Mouse (Mus musculus) CH12.LX (cell line): Measurements from ENCODE around the gene Lix1l. TPM values are rescaled to one million over a fixed set of nuclear protein-coding genes. Genes with fewer than 3 reads are reported as not detected.

Source experiments
- DNase-seq: peaks from one replicate; pipeline ENCODE4 v3.0.0-alpha.2; 2013; ENCODE audit errors: extremely low read depth
- H3K27ac ChIP-seq: 2 replicates; pipeline ENCODE4 v1.5.1; 2012; ENCODE audit warnings: low read depth, mild to moderate bottlenecking, control low read depth, moderate library complexity; ENCODE audit not compliant: insufficient read depth
- H3K27me3 ChIP-seq: replicated peaks from 2 replicates; pipeline ENCODE3; 2012; ENCODE audit warnings: inconsistent platforms
- H3K36me3 ChIP-seq, 2 experiments: replicated peaks in 1 of 2; 2 replicates each; pipeline versions ENCODE3 to v1.6.1; 2012; ENCODE audit warnings: inconsistent platforms in 1 of 2, low read length in 1 of 2, mild to moderate bottlenecking in 1 of 2, mixed read lengths in 1 of 2, moderate library complexity in 1 of 2; ENCODE audit not compliant: control insufficient read depth in 1 of 2, insufficient read depth in 1 of 2
- H3K4me1 ChIP-seq, 2 experiments: 2 replicates each; pipeline ENCODE4 v1.6.1; 2012; ENCODE audit warnings: inconsistent platforms in 1 of 2, moderate library complexity in 1 of 2; ENCODE audit not compliant: insufficient read depth in 2 of 2, control insufficient read depth in 1 of 2
- H3K4me2 ChIP-seq: 2 replicates; pipeline ENCODE4 v1.6.1; 2012; ENCODE audit warnings: low read depth, mild to moderate bottlenecking, control low read depth; ENCODE audit not compliant: poor library complexity, insufficient read depth, severe bottlenecking
- H3K4me3 ChIP-seq, 3 experiments: fragments of 150-350 bp in 1 of 3; sonication (generic) in 1 of 3; replicated peaks in 1 of 3; 2 replicates each; pipeline versions ENCODE3 to v1.5.1; 2011 to 2012; ENCODE audit warnings: low read depth in 2 of 3, low read length in 2 of 3, mild to moderate bottlenecking in 2 of 3, moderate library complexity in 2 of 3, control low read depth in 1 of 3, improper control_type of control experiment in 1 of 3, inconsistent platforms in 1 of 3, mixed read lengths in 1 of 3; ENCODE audit not compliant: poor library complexity in 1 of 3
- H3K79me2 ChIP-seq: replicated peaks from 2 replicates; pipeline ENCODE4 v1.6.1; 2012; ENCODE audit warnings: mild to moderate bottlenecking, moderate library complexity; ENCODE audit not compliant: control insufficient read depth, poor library complexity, insufficient read depth, severe bottlenecking; ENCODE audit errors: extremely low read depth
- H3K9ac ChIP-seq: 2 replicates; pipeline ENCODE4 v1.6.1; 2012; ENCODE audit warnings: low read depth, mild to moderate bottlenecking, control low read depth, moderate library complexity; ENCODE audit not compliant: insufficient read depth
- H3K9me3 ChIP-seq: replicated peaks from 2 replicates; pipeline ENCODE3; 2012; ENCODE audit warnings: low read length, inconsistent platforms, mixed read lengths
- CHD2 ChIP-seq: IDR thresholded peaks from 2 replicates; pipeline ENCODE4 v1.6.1; 2011; ENCODE audit warnings: low read length, improper control_type of control experiment
- CTCF ChIP-seq, 2 experiments: IDR thresholded peaks in 1 of 2; conservative IDR thresholded peaks in 1 of 2; 2 replicates each; pipeline ENCODE4 v1.5.1; 2011 to 2012; ENCODE audit warnings: low read depth in 2 of 2, low read length in 2 of 2, improper control_type of control experiment in 1 of 2, inconsistent platforms in 1 of 2, mild to moderate bottlenecking in 1 of 2, moderate library complexity in 1 of 2
- E2F4 ChIP-seq: IDR thresholded peaks from 2 replicates; pipeline ENCODE4 v1.6.1; 2011; ENCODE audit warnings: low read depth, low read length, improper control_type of control experiment; ENCODE audit not compliant: insufficient replicate concordance
- ELF1 ChIP-seq: IDR thresholded peaks from 2 replicates; pipeline ENCODE4 v1.6.1; 2014; ENCODE audit warnings: low read depth, mild to moderate bottlenecking, inconsistent platforms, low read length, improper control_type of control experiment
- EP300 ChIP-seq: IDR thresholded peaks from 2 replicates; pipeline ENCODE4 v1.6.1; 2011; ENCODE audit warnings: low read length, improper control_type of control experiment
- ETS1 ChIP-seq: conservative IDR thresholded peaks from 2 replicates; pipeline ENCODE4 v1.6.1; 2012; ENCODE audit warnings: low read depth, mild to moderate bottlenecking, inconsistent platforms, low read length, improper control_type of control experiment, moderate library complexity
- GABPA ChIP-seq: IDR thresholded peaks from 2 replicates; pipeline ENCODE4 v1.6.1; 2012; ENCODE audit warnings: low read depth, low read length, improper control_type of control experiment, inconsistent platforms; ENCODE audit not compliant: insufficient replicate concordance
- HCFC1 ChIP-seq: IDR thresholded peaks from 2 replicates; pipeline ENCODE4 v1.6.1; 2012; ENCODE audit warnings: low read depth, mild to moderate bottlenecking, inconsistent platforms, low read length, improper control_type of control experiment
- IRF4 ChIP-seq: IDR thresholded peaks from 2 replicates; pipeline ENCODE4 v1.6.1; 2014; ENCODE audit warnings: low read depth, mild to moderate bottlenecking, inconsistent platforms, low read length, improper control_type of control experiment
- JUN ChIP-seq: IDR thresholded peaks from 2 replicates; pipeline ENCODE4 v1.6.1; 2011; ENCODE audit warnings: low read depth, mild to moderate bottlenecking, low read length, improper control_type of control experiment, moderate library complexity; ENCODE audit not compliant: insufficient read depth
- JUND ChIP-seq: conservative IDR thresholded peaks from 2 replicates; pipeline ENCODE4 v1.6.1; 2011; ENCODE audit warnings: low read depth, low read length, improper control_type of control experiment
- KAT2A ChIP-seq: IDR thresholded peaks from 2 replicates; pipeline ENCODE4 v1.6.1; 2012; ENCODE audit warnings: low read length, improper control_type of control experiment, inconsistent platforms; ENCODE audit not compliant: insufficient replicate concordance
- MAFK ChIP-seq: IDR thresholded peaks from 2 replicates; pipeline ENCODE4 v1.6.1; 2011; ENCODE audit warnings: low read length, improper control_type of control experiment; ENCODE audit not compliant: insufficient replicate concordance
- MAX ChIP-seq: IDR thresholded peaks from 2 replicates; pipeline ENCODE4 v1.6.1; 2011; ENCODE audit warnings: low read length, improper control_type of control experiment
- MEF2A ChIP-seq: IDR thresholded peaks from 2 replicates; pipeline ENCODE4 v1.6.1; 2014; ENCODE audit warnings: low read depth, mild to moderate bottlenecking, inconsistent platforms, low read length, improper control_type of control experiment, borderline replicate concordance
- MXI1 ChIP-seq: IDR thresholded peaks from 2 replicates; pipeline ENCODE4 v1.6.1; 2011; ENCODE audit warnings: mild to moderate bottlenecking, low read depth, low read length, improper control_type of control experiment
- MYC ChIP-seq: IDR thresholded peaks from 2 replicates; pipeline ENCODE4 v1.6.1; 2011; ENCODE audit warnings: low read depth, mild to moderate bottlenecking, improper control_type of control experiment, low read length
- NELFE ChIP-seq: IDR thresholded peaks from 2 replicates; pipeline ENCODE4 v1.6.1; 2011; ENCODE audit warnings: low read depth, low read length, improper control_type of control experiment
- NRF1 ChIP-seq: IDR thresholded peaks from 2 replicates; pipeline ENCODE4 v1.6.1; 2014; ENCODE audit warnings: low read depth, mild to moderate bottlenecking, inconsistent platforms, low read length, improper control_type of control experiment, moderate library complexity
- POLR2A ChIP-seq: IDR thresholded peaks from 2 replicates; pipeline ENCODE4 v1.6.1; 2011; ENCODE audit warnings: low read depth, mild to moderate bottlenecking, improper control_type of control experiment, low read length
- RAD21 ChIP-seq: IDR thresholded peaks from 2 replicates; pipeline ENCODE4 v1.6.1; 2011; ENCODE audit warnings: low read depth, mild to moderate bottlenecking, low read length, improper control_type of control experiment, moderate library complexity
- RCOR1 ChIP-seq: conservative IDR thresholded peaks from 2 replicates; pipeline ENCODE4 v1.6.1; 2012; ENCODE audit warnings: low read depth, mild to moderate bottlenecking, inconsistent platforms, low read length, improper control_type of control experiment
- SIN3A ChIP-seq: IDR thresholded peaks from 2 replicates; pipeline ENCODE4 v1.6.1; 2012; ENCODE audit warnings: low read length, improper control_type of control experiment, inconsistent platforms
- SMC3 ChIP-seq: IDR thresholded peaks from 2 replicates; pipeline ENCODE4 v1.6.1; 2011; ENCODE audit warnings: low read depth, low read length, improper control_type of control experiment
- TBP ChIP-seq: conservative IDR thresholded peaks from 2 replicates; pipeline ENCODE4 v1.6.1; 2011; ENCODE audit warnings: low read depth, low read length, improper control_type of control experiment
- TCF12 ChIP-seq: IDR thresholded peaks from 2 replicates; pipeline ENCODE4 v1.6.1; 2014; ENCODE audit warnings: low read depth, mild to moderate bottlenecking, inconsistent platforms, low read length, improper control_type of control experiment
- UBTF ChIP-seq: IDR thresholded peaks from 2 replicates; pipeline ENCODE4 v1.6.1; 2012; ENCODE audit warnings: low read depth, mild to moderate bottlenecking, inconsistent platforms, low read length, improper control_type of control experiment, moderate library complexity
- ZKSCAN1 ChIP-seq: IDR thresholded peaks from 2 replicates; pipeline ENCODE4 v1.6.1; 2012; ENCODE audit warnings: low read depth, inconsistent platforms, low read length, improper control_type of control experiment, borderline replicate concordance
- ZMIZ1 ChIP-seq: IDR thresholded peaks from 2 replicates; pipeline ENCODE4 v1.6.1; 2012; ENCODE audit warnings: low read depth, mild to moderate bottlenecking, inconsistent platforms, low read length, improper control_type of control experiment
- dilution Hi-C: fragments of 300-500 bp; cut with MboI; formaldehyde crosslinking; loops from 2 replicates; pipeline ENCODE4 v1.14.3; 2020; ENCODE audit warnings: low sequenced_read_pairs; ENCODE audit not compliant: extremely low pct_unique_long_range_greater_than_20kb, extremely low pct_ligation_motif_present
- in situ Hi-C: fragments of 300-500 bp; cut with MboI; formaldehyde crosslinking; loops from 3 replicates; pipeline ENCODE4 v1.14.3; 2019; ENCODE audit warnings: low sequenced_read_pairs, low pct_ligation_motif_present, low pct_unique_long_range_greater_than_20kb, mixed read lengths
- polyA plus RNA-seq: library from polyadenylated mRNA; unstranded; fragments of >175 nt; gene quantifications from 2 replicates; pipeline ENCODE4 v1.2.1, GENCODE M21; 2012; ENCODE audit warnings: low read depth; ENCODE audit not compliant: insufficient read length
- total RNA-seq, 2 experiments: library from RNA; depleted of rRNA; stranded (reverse); fragments of 300-350 nt in 1 of 2; fragments of >200 nt in 1 of 2; gene quantifications; 2 replicates each; pipeline ENCODE4 v1.2.3; 2012 to 2014

The Lix1l gene
- total and polyA plus RNA-seq, 3 experiments: 4.0 to 4.6 (median 4.5) TPM

DNA sequence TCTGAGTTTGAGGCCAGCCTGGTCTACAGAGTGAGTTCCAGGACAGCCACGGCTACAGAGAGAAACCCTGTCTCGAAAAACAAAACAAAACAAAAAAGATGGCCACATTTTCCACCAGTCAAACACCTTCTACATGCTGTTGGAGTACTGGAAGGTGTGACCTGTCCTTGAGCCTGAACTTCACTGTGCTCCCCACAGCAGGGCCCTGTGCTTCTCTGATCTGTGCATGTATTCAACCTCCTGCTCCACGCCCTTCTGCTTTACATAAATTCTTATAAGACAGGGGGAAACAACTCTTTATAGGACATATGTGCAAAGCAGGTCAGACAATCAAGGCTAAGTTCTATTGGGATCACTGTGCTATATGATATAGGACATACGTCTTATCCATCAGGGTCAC lies 22.3 kb downstream of the Lix1l start:
- Histone ChIP-seq H3K79me2 (no peaks in the 10 kb centered on the region; the same call in 1 of the 2 replicates), H3K36me3 (peaks cover 31 to 56% of the 10 kb centered on the region in 2 experiments), H3K27me3 (no peaks in the 10 kb centered on the region), H3K27ac (no peak overlapping the region), H3K4me1 (0 out of 4 replicates have a peak, but pooled peaks cover 0 to 6% of the 10 kb centered on the region in 2 experiments), H3K9ac (no peak overlapping the region), H3K4me3 (no peak overlapping the region), H3K9me3 (no peaks in the 10 kb centered on the region), H3K4me2 (no peak overlapping the region)
- no peak for DNase-seq
- dilution Hi-C loops (no loop called here), in situ Hi-C loops (no loop called here)
- no peak for TF ChIP-seq NELFE
- TF ChIP-seq RAD21: no peak
- TF ChIP-seq TCF12: no peak
- TF ChIP-seq SMC3: no peak
- TF ChIP-seq KAT2A: no peak
- TF ChIP-seq GABPA: no peak

DNA sequence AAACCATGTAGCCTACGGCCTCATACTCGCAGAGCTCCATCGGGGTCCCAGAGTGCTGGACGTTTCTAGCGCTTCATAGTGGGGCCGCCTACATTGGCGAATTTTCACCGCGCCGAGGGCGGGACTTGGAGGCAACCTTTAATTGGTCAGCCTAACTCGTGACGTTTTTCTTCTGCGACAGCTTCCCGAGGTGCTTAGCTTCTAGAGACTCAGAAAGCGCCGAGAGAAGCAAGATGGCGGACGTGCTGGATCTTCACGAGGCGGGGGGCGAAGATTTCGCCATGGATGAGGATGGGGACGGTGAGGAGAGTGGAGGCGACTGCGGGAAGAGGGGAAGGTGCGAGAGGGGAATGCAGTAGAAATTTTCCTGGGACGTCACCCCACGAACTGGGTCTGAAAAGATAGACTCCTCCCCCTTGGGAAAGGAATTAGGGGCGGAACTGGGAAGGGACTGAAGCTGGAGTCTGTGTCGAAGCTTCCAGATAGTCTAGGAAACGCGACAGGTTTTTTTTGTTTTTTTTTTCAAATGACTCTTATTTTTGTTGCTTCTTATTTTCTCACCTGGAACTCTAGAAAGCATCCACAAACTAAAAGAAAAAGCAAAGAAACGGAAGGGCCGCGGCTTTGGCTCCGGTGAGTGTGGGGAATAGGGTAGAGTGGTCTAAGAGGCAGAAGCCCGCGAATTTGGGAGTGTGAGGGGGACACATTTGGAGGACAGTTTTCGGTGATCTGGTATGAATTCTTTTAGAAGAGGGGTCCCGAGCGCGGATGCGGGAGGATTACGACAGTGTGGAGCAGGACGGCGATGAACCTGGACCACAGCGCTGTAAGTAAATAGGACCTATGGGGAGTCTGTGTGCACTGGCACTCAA lies 29.0 kb downstream of the Lix1l start, which contains the start of gene Rbm8a:
TSS of gene Rbm8a (plus strand) at position 205 of the 872 bp plus-strand sequence.
- Histone ChIP-seq H3K36me3 (peaks cover 15 to 36% of the 10 kb centered on the region in 2 experiments), H3K27me3 (no peaks in the 10 kb centered on the region), H3K4me2 (peak within 1 kb of the TSS; percentile 98), H3K4me3 (peak within 1 kb of the TSS; percentile 77 to 88 (median 78)), H3K27ac (peak within 1 kb of the TSS; percentile 29; the same call in 1 of the 2 replicates), H3K9me3 (no peaks in the 10 kb centered on the region), H3K79me2 (peaks cover 16% of the 10 kb centered on the region), H3K9ac (peak within 1 kb of the TSS; percentile 92), H3K4me1 (peaks cover 0 to 26% of the 10 kb centered on the region in 2 experiments; a peak in 2 of 4 replicates)
- in situ Hi-C loops: loop anchor here (5.0 kb wide), 1 partner anchor 38 kb away; the partner anchor contains the start of gene Polr3gl
- dilution Hi-C loops: no loop called here
- peak; percentile 99 for DNase-seq
- TF ChIP-seq JUN (no peak), JUND (no peak), ZMIZ1 (peak; percentile 90), SIN3A (peak; percentile 94), NELFE (peak; percentile 94), MYC (peak; percentile 87), POLR2A (peak; percentile 93), E2F4 (peak; percentile 91; the same call in 1 of the 2 replicates), KAT2A (peak; percentile 88; the same call in 1 of the 2 replicates), CTCF (conservative IDR thresholded peaks at IDR 0.05 in 1 of 2, IDR thresholded peaks at IDR 0.05 in 1 of 2; ENCODE audit: low read depth in 2 of 2, low read length in 2 of 2) (no peak), ELF1 (peak; percentile 67), IRF4 (peak; percentile 58; the same call in 1 of the 2 replicates), NRF1 (peak; percentile 66), TCF12 (peak; percentile 96), UBTF (no peak), MEF2A (peak; percentile 78; the same call in 1 of the 2 replicates), TBP (peak; percentile 89), MAX (peak; percentile 65), ZKSCAN1 (no peak), CHD2 (peak; percentile 85), GABPA (peak; percentile 11; the same call in 1 of the 2 replicates), EP300 (no peak; the same call in 1 of the 2 replicates), ETS1 (peak; percentile 31; the same call in 1 of the 2 replicates), MAFK (no peak), RCOR1 (no peak), HCFC1 (peak; percentile 93), MXI1 (peak; percentile 82)
